Mouse (Mus musculus) spleen, postnatal 4 days (tissue): ENCODE data around the gene Mettl7a2.

ENCODE experiments used
- DNase-seq, 2 experiments: peaks; one replicate each; pipeline ENCODE4 v3.0.0; 2022; ENCODE audit warnings: low spot score in 2 of 2

Gene Mettl7a2

DNA sequence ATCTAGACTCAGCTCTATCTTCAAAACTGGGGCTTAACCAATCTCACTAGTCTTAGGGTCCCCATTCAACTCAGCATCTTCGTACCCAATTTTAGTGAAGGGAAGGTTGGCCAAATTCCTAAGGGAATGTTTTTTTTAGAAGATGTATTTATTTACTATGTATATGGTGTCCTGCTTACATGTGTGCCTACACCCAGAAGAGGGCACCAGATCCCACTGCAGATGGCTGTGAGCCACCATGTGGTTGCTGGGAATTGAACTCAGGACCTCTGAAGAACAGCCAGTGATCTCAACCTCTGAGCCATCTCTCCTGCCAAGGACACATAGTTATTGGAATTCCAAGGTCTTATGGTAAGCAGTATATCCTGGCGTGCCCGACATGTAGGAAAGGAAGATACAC is 42.6 kb downstream of the Mettl7a2 start:
- no peak for DNase-seq

DNA sequence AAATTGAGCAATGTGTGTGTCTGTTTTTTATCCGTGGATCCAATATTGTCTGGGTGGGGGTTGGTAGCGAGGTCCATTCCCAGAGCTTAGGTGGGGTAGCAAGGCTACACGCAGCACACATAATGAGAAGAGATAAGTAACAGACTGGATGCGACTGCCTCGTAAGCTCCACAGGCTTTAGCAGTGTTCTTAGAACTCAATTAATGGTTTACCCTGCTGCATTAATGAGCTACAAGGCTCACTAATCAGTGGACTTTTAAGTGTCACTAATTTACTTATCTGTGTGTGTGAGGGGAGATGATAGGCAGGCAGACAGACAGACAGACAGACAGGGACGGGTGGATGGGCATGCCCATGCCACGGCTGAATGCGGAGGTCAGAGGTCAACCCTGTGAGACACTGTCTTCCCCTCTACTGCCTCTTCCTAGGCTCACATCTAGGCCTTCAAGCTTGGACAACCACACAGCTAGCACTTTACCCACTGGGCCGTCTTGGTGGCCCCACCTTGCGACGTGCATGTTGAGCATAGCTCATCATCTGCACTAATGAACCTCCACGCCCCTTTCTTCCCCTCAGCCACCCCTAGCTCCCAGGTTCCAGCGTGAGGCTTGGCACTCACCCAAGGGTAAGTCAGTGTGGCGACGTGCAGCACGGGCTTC is 47.7 kb downstream of the Mettl7a2 start:
- DNase-seq: no peak

DNA sequence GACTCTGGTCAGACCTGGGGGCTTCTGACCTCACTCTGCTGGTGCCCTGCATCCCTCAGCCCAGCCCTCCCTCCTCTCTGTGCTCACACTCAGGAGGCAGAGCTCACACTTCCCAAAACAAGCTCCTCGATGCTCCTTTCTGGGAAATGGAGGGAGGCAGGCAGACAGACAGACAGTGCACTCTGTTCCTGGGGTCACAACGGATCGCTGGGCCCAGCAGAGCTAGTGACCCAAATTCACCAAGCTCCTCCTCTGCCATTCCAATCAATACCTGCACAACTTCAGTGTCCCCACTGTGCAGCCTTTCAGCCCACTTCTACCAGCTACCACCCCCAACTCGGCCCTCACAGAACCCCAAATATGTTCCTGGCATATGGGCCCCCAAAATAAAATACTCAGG is 48.8 kb downstream of the Mettl7a2 start:
- DNase-seq: no peak

DNA sequence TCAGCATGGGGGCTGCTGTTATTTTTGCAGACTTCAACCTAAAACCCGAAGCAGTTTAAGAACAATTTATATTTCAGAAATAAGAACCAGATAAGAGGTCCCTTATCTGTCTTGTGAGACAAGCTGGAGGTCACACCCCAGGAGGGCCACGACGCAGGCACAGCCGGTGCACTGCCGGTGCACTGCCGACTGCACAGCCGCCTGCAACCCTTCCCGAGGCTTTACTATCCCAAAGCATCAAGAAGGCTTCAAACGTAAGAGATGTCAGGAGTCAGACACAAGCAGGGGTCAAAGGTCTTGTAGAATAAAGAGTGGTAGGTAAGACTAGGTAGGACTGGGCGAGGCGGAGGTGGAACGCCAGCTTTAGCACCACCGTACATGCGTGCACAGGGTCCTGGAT is 49.3 kb downstream of the Mettl7a2 start:
- DNase-seq: no peak

DNA sequence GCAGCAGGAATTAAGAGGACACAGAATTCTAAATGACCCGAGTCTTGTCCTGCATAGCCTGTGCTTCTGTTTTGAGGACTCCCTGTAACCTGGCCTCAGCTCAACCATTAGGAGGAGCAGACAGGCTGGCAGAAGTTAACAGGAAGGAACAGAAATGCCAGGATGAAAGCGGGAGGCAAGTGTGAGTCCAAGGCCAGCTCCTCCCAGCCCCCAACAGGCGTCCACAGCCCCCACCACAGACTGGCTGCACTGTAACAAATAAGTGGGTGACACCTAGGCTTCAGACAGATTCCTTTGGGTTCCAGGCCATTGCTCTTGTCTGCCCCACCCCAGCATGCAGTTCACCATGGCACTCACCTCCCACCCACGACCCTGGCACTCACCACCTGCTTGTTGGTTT is 49.8 kb downstream of the Mettl7a2 start:
- no peak for DNase-seq

DNA sequence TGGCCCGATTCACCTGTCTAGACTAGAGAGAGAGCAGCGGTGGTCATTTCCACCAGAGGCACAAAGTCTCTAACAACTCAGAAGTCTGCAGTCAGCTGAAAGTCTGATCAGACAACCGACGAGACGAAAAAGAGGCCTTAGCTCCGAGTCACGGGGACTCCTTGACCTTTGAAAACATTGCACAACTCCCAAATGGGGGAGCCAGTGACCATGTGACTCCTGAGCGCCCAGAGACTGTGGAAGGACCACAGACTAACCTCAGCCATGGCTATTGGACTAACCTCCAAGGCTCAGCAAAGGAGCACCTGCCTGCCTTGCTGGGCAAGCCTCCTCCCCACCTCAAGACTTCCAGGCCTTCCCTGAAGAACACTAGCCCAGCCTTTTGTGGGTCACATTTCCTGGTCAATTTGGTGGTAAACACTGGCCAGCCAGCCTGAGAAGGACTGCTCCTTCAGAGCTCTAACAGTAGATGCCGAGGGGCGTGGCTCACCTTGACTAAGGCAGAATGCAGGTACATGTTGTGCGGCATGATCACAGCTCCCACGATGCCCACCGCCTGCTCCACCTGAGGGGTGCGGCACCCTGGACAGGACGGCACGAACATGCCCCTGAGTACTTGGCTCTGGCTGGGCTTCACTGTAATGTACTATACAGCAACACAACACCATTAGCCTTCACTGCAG is 50.5 kb downstream of the Mettl7a2 start:
- no peak for DNase-seq

DNA sequence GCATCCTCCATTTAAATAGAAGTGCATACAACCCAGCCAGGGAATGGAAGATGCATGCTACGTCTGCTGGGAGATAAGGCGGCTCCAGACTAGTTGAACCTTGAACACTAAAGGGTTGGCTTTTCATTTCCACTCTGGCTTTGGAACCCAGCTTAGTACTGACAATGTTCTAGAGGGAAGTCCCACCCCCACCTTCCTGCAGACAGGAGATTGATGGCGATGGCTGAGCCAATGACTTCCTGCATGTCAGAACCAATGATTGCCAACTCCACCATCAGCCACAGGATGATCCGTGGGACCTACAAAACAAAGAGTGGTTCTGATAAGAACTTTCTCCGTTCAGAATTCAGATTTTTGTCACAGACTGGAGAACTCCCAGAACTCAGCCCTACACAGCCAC is 53.1 kb downstream of the Mettl7a2 start:
- DNase-seq: no peak

DNA sequence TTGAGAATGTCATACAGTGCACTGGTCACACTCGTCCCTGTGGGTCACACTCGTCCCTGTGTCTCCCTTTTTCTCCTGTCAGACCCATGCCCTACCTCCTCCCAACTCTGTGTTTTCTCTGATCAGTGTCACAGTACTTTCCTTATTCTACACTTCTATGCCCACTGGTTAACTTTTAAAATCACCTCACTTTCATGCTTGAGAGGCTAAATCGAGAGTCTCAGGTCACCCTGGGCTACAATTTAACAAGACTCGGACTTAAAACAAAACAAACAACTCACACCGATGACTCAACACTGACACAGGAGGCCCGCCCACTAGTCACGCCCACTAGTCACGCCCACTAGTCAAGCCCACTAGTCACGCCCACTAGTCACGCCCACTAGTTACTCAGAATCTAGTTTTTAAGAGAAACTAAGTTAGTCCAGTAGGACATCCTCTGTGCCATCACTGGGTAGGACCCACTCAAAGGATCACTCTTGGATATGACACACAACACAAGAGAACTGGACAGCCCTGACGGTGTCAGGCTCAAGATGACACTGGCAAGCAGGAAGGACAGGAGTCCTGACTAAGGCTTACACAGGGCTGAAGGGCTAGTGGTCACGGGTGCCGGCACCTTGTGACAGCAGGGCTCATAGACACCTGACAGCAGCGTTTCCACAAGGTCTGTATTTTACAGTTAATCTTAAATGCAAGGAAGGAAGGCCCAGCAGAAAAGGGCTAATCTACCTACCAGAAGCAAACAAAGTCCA is 58.1 kb downstream of the Mettl7a2 start:
- peak; percentile 84 to 85 for DNase-seq
